Mouse (Mus musculus) embryonic stem cell, embryonic (primary cell): ENCODE data around the gene Cpa1.

Source experiments
- CTCF ChIA-PET, 4 experiments: fragments of 300-600 bp in 2 of 4; fragments of 350-600 bp in 2 of 4; sonication (Branson Sonifier 250); formaldehyde crosslinking; loops; one replicate each; lab custom pipeline; 2022; ENCODE audit warnings: inconsistent platforms in 2 of 4; lab: Charles Lee
- POLR2A ChIA-PET, 4 experiments: fragments of 300-600 bp in 2 of 4; fragments of 350-600 bp in 2 of 4; sonication (Branson Sonifier 250); formaldehyde crosslinking; loops; one replicate each; lab custom pipeline; 2022; ENCODE audit warnings: antibody characterized with exemption in 4 of 4, inconsistent platforms in 1 of 4; lab: Charles Lee

Gene Cpa1

GRCm38 (mm10) chr6:30617020-30617958, 21.7 kb upstream of the Cpa1 start:
- POLR2A ChIA-PET: interaction anchor here in 3 of 4 experiments (0.6 to 1.8 kb wide), 11 partner anchors 10 to 1220 kb away, joined by 3 to 7 read pairs (median 3); no protein-coding TSS in a partner anchor
- CTCF ChIA-PET: interaction anchor here in 2 of 4 experiments (0.7 to 1.0 kb wide), 2 partner anchors 149 to 292 kb away, joined by 3 read pairs; no protein-coding TSS in a partner anchor

GRCm38 (mm10) chr6:30617959-30618590, 20.9 kb upstream of the Cpa1 start:
- CTCF ChIA-PET: interaction anchor here in 2 of 4 experiments (0.5 to 1.0 kb wide), 3 partner anchors 149 to 341 kb away, joined by 3 read pairs; partner anchors contain the start of gene Klf14 (in 1 of the 2)
- POLR2A ChIA-PET: interaction anchor here in 2 of 4 experiments (0.7 to 1.8 kb wide), 10 partner anchors 10 to 704 kb away, joined by 3 to 7 read pairs (median 3); no protein-coding TSS in a partner anchor

- POLR2A ChIA-PET: interaction anchor here in 2 of 4 experiments (0.6 to 1.8 kb wide), 5 partner anchors 9 to 330 kb away, joined by 3 to 5 read pairs (median 3); no protein-coding TSS in a partner anchor
- CTCF ChIA-PET: interaction anchor here in 1 of 4 experiments (1.0 kb wide), 1 partner anchor 150 kb away, joined by 3 read pairs; no protein-coding TSS in a partner anchor
Observed at GRCm38 (mm10) chr6:30618735-30619134, 20.3 kb upstream of the Cpa1 start.

- ChIA-PET CTCF (interaction anchor here in 1 of 4 experiments (0.6 kb wide), 1 partner anchor 521 kb away, joined by 3 read pairs; no protein-coding TSS in a partner anchor), POLR2A (interaction anchor here in 2 of 4 experiments (0.6 to 2.6 kb wide), 3 partner anchors 11 to 360 kb away, joined by 3 to 7 read pairs (median 5); no protein-coding TSS in a partner anchor)
Observed at GRCm38 (mm10) chr6:30619606-30620005, 19.4 kb upstream of the Cpa1 start.

- ChIA-PET CTCF (interaction anchor here in 1 of 4 experiments (0.6 kb wide), 1 partner anchor 823 kb away, joined by 4 read pairs; no protein-coding TSS in a partner anchor), POLR2A (interaction anchor here in 3 of 4 experiments (0.6 to 2.6 kb wide), 5 partner anchors 10 to 1102 kb away, joined by 3 to 7 read pairs (median 3); partner anchors contain the start of genes Ssmem1 (in 1 of the 3) and Tmem209 (in 1 of the 3))
Observed at GRCm38 (mm10) chr6:30620591-30620990, 18.4 kb upstream of the Cpa1 start.

- CTCF ChIA-PET: interaction anchor here in 1 of 4 experiments (0.6 kb wide), 1 partner anchor 823 kb away, joined by 4 read pairs; no protein-coding TSS in a partner anchor
- POLR2A ChIA-PET: interaction anchor here in 1 of 4 experiments (0.7 to 2.6 kb wide), 3 partner anchors 9 to 112 kb away, joined by 3 to 7 read pairs (median 5); partner anchors contain the start of genes Ssmem1 and Tmem209
Observed at GRCm38 (mm10) chr6:30620994-30621393, 18.0 kb upstream of the Cpa1 start.

GRCm38 (mm10) chr6:30621986-30622389, 17.0 kb upstream of the Cpa1 start:
- POLR2A ChIA-PET: interaction anchor here in 1 of 4 experiments (1.9 to 2.6 kb wide), 2 partner anchors 8 to 113 kb away, joined by 5 to 7 read pairs; partner anchors contain the start of genes Ssmem1 and Tmem209
- CTCF ChIA-PET: interaction anchor here in 2 of 4 experiments (0.7 to 0.9 kb wide), 3 partner anchors 162 to 362 kb away, joined by 3 to 8 read pairs (median 3); no protein-coding TSS in a partner anchor

GRCm38 (mm10) chr6:30624763-30625162, 14.3 kb upstream of the Cpa1 start:
- CTCF ChIA-PET: no interaction called here
- POLR2A ChIA-PET: interaction anchor here in 2 of 4 experiments (0.5 to 0.7 kb wide), 2 partner anchors 8 to 188 kb away, joined by 3 read pairs; no protein-coding TSS in a partner anchor

- ChIA-PET POLR2A (interaction anchor here in 1 of 4 experiments (1.4 kb wide), 1 partner anchor 11 kb away, joined by 5 read pairs; no protein-coding TSS in a partner anchor), CTCF (no interaction called here)
Observed at GRCm38 (mm10) chr6:30628152-30628551, 10.9 kb upstream of the Cpa1 start.

- ChIA-PET POLR2A (interaction anchor here in 1 of 4 experiments (1.3 to 1.6 kb wide), 2 partner anchors 9 to 13 kb away, joined by 6 to 7 read pairs; no protein-coding TSS in a partner anchor), CTCF (no interaction called here)
Observed at GRCm38 (mm10) chr6:30629989-30630388, 9.0 kb upstream of the Cpa1 start.

GRCm38 (mm10) chr6:30635361-30635862, 3.6 kb upstream of the Cpa1 start:
- POLR2A ChIA-PET: interaction anchor here in 1 of 4 experiments (0.7 to 1.0 kb wide), 2 partner anchors 24 to 31 kb away, joined by 3 read pairs; no protein-coding TSS in a partner anchor
- CTCF ChIA-PET: interaction anchor here in 1 of 4 experiments (0.6 kb wide), 1 partner anchor 81 kb away, joined by 5 read pairs; no protein-coding TSS in a partner anchor

- ChIA-PET CTCF (interaction anchor here in 1 of 4 experiments (0.7 kb wide), 1 partner anchor 301 kb away, joined by 3 read pairs; no protein-coding TSS in a partner anchor), POLR2A (interaction anchor here in 1 of 4 experiments (0.6 to 0.7 kb wide), 2 partner anchors 32 to 970 kb away, joined by 3 read pairs; no protein-coding TSS in a partner anchor)
Observed at GRCm38 (mm10) chr6:30636186-30636842, 2.7 kb upstream of the Cpa1 start.

- ChIA-PET POLR2A (interaction anchor here in 1 of 4 experiments (0.5 to 2.5 kb wide), 2 partner anchors 14 to 62 kb away, joined by 5 to 6 read pairs; no protein-coding TSS in a partner anchor), CTCF (no interaction called here)
Observed at GRCm38 (mm10) chr6:30643694-30644460, 4.9 kb downstream of the Cpa1 start.

- CTCF ChIA-PET: no interaction called here
- POLR2A ChIA-PET: interaction anchor here in 1 of 4 experiments (1.5 kb wide), 1 partner anchor 136 kb away, joined by 3 read pairs; the partner anchor contains the start of genes Ssmem1 and Tmem209
Observed at GRCm38 (mm10) chr6:30644462-30644861, 5.4 kb downstream of the Cpa1 start.

- ChIA-PET POLR2A (interaction anchor here in 1 of 4 experiments (0.6 to 1.5 kb wide), 2 partner anchors 11 to 137 kb away, joined by 3 to 4 read pairs; partner anchors contain the start of genes Ssmem1 and Tmem209), CTCF (no interaction called here)
Observed at GRCm38 (mm10) chr6:30645379-30645778, 6.4 kb downstream of the Cpa1 start.
